Mouse (Mus musculus): ENCODE measurements around the gene Tcte2. TPM values are rescaled to one million over a fixed set of nuclear protein-coding genes. Genes with fewer than 3 reads are reported as not detected.
"Not testable (repeated sequence)": the region's sequence is repeated elsewhere in the genome, so short reads cannot be mapped to it uniquely, and the experiment has no call there.

Gene Tcte2
- polyA plus RNA-seq, 1 experiment, result 0.97 TPM

- no peaks in the 10 kb centered on the region for H3K36me3 ChIP-seq (ENCODE audit: control insufficient read depth, insufficient read depth)
- peak overlapping the region; percentile 22 for H3K4me2 ChIP-seq (ENCODE audit: low read depth)
- no peaks in the 10 kb centered on the region for H3K79me2 ChIP-seq (ENCODE audit: control insufficient read depth, insufficient read depth)
- TF ChIP-seq REST (IDR thresholded peaks at IDR 0.05; ENCODE audit: insufficient read depth, insufficient read length), result no peak
- no peak for TF ChIP-seq CEBPB (IDR thresholded peaks at IDR 0.05; ENCODE audit: insufficient read depth, poor library complexity, severe bottlenecking)
- TF ChIP-seq E2F4 (IDR thresholded peaks at IDR 0.05; ENCODE audit: insufficient read depth), result no peak
- TF ChIP-seq POLR2A (IDR thresholded peaks at IDR 0.05; ENCODE audit: insufficient read length, low read depth), result no peak
- TF ChIP-seq POLR2AphosphoS2 (IDR thresholded peaks at IDR 0.05; ENCODE audit: insufficient read length, low read depth), result no peak
- no peak for TF ChIP-seq MAX (IDR thresholded peaks at IDR 0.05; ENCODE audit: low read depth)
- TF ChIP-seq TCF3 (IDR thresholded peaks at IDR 0.05; ENCODE audit: insufficient read length, low read depth), result no peak
- no peak for TF ChIP-seq MYOD1 (IDR thresholded peaks at IDR 0.05; ENCODE audit: control insufficient read depth in 1 of 3, insufficient read length in 2 of 3, low read depth in 2 of 3)
- no peak for TF ChIP-seq TCF12 (IDR thresholded peaks at IDR 0.05; ENCODE audit: insufficient read depth, poor library complexity, severe bottlenecking)
- no peak for TF ChIP-seq MYOG (IDR thresholded peaks at IDR 0.05; ENCODE audit: control insufficient read depth in 1 of 3, insufficient read depth in 1 of 3, insufficient read length in 2 of 3, low read depth in 2 of 3)
- no peak for TF ChIP-seq SRF (IDR thresholded peaks at IDR 0.05; ENCODE audit: control insufficient read depth, insufficient read length, low read depth)
- no peak for TF ChIP-seq USF1 (IDR thresholded peaks at IDR 0.05; ENCODE audit: low read depth)
- no peak overlapping the region for H3ac ChIP-seq (ENCODE audit: control insufficient read depth, insufficient read length)
- no peak overlapping the region for H3K4me3 ChIP-seq
- H3K27me3 ChIP-seq (ENCODE audit: control insufficient read depth, insufficient read depth, insufficient read length), result no peaks in the 10 kb centered on the region
These were observed 84.1 kb downstream of the Tcte2 start for GRCm38 (mm10) chr17:13677225-13678148.

GRCm38 (mm10) chr17:13676099-13676498 is 85.5 kb downstream of the Tcte2 start:
- not testable (repeated sequence) for H3K27me3 ChIP-seq (ENCODE audit: control insufficient read depth, insufficient read depth, insufficient read length); H3K4me3 ChIP-seq; H3K4me2 ChIP-seq (ENCODE audit: low read depth); H3K36me3 ChIP-seq (ENCODE audit: control insufficient read depth, insufficient read depth); H3K79me2 ChIP-seq (ENCODE audit: control insufficient read depth, insufficient read depth); H3ac ChIP-seq (ENCODE audit: control insufficient read depth, insufficient read length)
- TF ChIP-seq TCF12 (IDR thresholded peaks at IDR 0.05; ENCODE audit: insufficient read depth, poor library complexity, severe bottlenecking), result peak; percentile 52
- peak in 2 of 3 experiments; percentile 3 to 57 for TF ChIP-seq MYOD1 (IDR thresholded peaks at IDR 0.05; ENCODE audit: control insufficient read depth in 1 of 3, insufficient read length in 2 of 3, low read depth in 2 of 3)
- peak; percentile 38 for TF ChIP-seq TCF3 (IDR thresholded peaks at IDR 0.05; ENCODE audit: insufficient read length, low read depth)
- peak in 1 of 3 experiments; percentile 74 for TF ChIP-seq MYOG (IDR thresholded peaks at IDR 0.05; ENCODE audit: control insufficient read depth in 1 of 3, insufficient read depth in 1 of 3, insufficient read length in 2 of 3, low read depth in 2 of 3)

GRCm38 (mm10) chr17:13675630-13676029 is 86.0 kb downstream of the Tcte2 start:
- H3K27me3 ChIP-seq (ENCODE audit: control insufficient read depth, insufficient read depth, insufficient read length), result no peaks in the 10 kb centered on the region
- TF ChIP-seq USF1 (IDR thresholded peaks at IDR 0.05; ENCODE audit: low read depth) (no peak), POLR2AphosphoS2 (IDR thresholded peaks at IDR 0.05; ENCODE audit: insufficient read length, low read depth) (no peak), MYOG (IDR thresholded peaks at IDR 0.05; ENCODE audit: control insufficient read depth in 1 of 3, insufficient read depth in 1 of 3, insufficient read length in 2 of 3, low read depth in 2 of 3) (no peak), TCF12 (IDR thresholded peaks at IDR 0.05; ENCODE audit: insufficient read depth, poor library complexity, severe bottlenecking) (no peak), TCF3 (IDR thresholded peaks at IDR 0.05; ENCODE audit: insufficient read length, low read depth) (no peak), MYOD1 (IDR thresholded peaks at IDR 0.05; ENCODE audit: control insufficient read depth in 1 of 3, insufficient read length in 2 of 3, low read depth in 2 of 3) (no peak), E2F4 (IDR thresholded peaks at IDR 0.05; ENCODE audit: insufficient read depth) (no peak), POLR2A (IDR thresholded peaks at IDR 0.05; ENCODE audit: insufficient read length, low read depth) (no peak), MAX (IDR thresholded peaks at IDR 0.05; ENCODE audit: low read depth) (no peak), SRF (IDR thresholded peaks at IDR 0.05; ENCODE audit: control insufficient read depth, insufficient read length, low read depth) (no peak), REST (IDR thresholded peaks at IDR 0.05; ENCODE audit: insufficient read depth, insufficient read length) (no peak)
- H3ac ChIP-seq (ENCODE audit: control insufficient read depth, insufficient read length), result no peak overlapping the region
- H3K36me3 ChIP-seq (ENCODE audit: control insufficient read depth, insufficient read depth), result no peaks in the 10 kb centered on the region
- H3K79me2 ChIP-seq (ENCODE audit: control insufficient read depth, insufficient read depth), result no peaks in the 10 kb centered on the region
- no peak overlapping the region for H3K4me2 ChIP-seq (ENCODE audit: low read depth)
- H3K4me3 ChIP-seq, result no peak overlapping the region

- no peaks in the 10 kb centered on the region for H3K36me3 ChIP-seq (ENCODE audit: control insufficient read depth, insufficient read depth)
- TF ChIP-seq TCF3 (IDR thresholded peaks at IDR 0.05; ENCODE audit: insufficient read length, low read depth), result peak; percentile 63
- TF ChIP-seq SRF (IDR thresholded peaks at IDR 0.05; ENCODE audit: control insufficient read depth, insufficient read length, low read depth), result no peak
- no peak for TF ChIP-seq E2F4 (IDR thresholded peaks at IDR 0.05; ENCODE audit: insufficient read depth)
- TF ChIP-seq MYOG (IDR thresholded peaks at IDR 0.05; ENCODE audit: control insufficient read depth in 1 of 3, insufficient read depth in 1 of 3, insufficient read length in 2 of 3, low read depth in 2 of 3), result peak; percentile 10 to 80 (median 39)
- peak in 2 of 3 experiments; percentile 73 to 79 for TF ChIP-seq MYOD1 (IDR thresholded peaks at IDR 0.05; ENCODE audit: control insufficient read depth in 1 of 3, insufficient read length in 2 of 3, low read depth in 2 of 3)
- TF ChIP-seq TCF12 (IDR thresholded peaks at IDR 0.05; ENCODE audit: insufficient read depth, poor library complexity, severe bottlenecking), result peak; percentile 70
- no peaks in the 10 kb centered on the region for H3K79me2 ChIP-seq (ENCODE audit: control insufficient read depth, insufficient read depth)
- H3ac ChIP-seq (ENCODE audit: control insufficient read depth, insufficient read length), result no peak overlapping the region
- no peak overlapping the region for H3K4me3 ChIP-seq
- H3K4me2 ChIP-seq (ENCODE audit: low read depth), result peak overlapping the region; percentile 21
- H3K27me3 ChIP-seq (ENCODE audit: control insufficient read depth, insufficient read depth, insufficient read length), result no peaks in the 10 kb centered on the region
These were observed 86.8 kb downstream of the Tcte2 start for GRCm38 (mm10) chr17:13674695-13675306.
